Mouse (Mus musculus) forebrain, embryonic 16.5 days (tissue): ENCODE data around the gene Rcan1. TPM values are rescaled to one million over a fixed set of nuclear protein-coding genes. Genes with fewer than 3 reads are reported as not detected.

ENCODE experiments used
- ATAC-seq: fragments of 200-750 bp; cut with Nextera tagmentation; 2 replicates; pipeline ENCODE4 v1.8.0; 2017; ENCODE audit warnings: mild to moderate bottlenecking, moderate library complexity
- H3K27ac ChIP-seq: fragments of 300-500 bp; sonication (generic); 2 replicates; pipeline ENCODE4 v1.5.1; 2014; ENCODE audit warnings: low read length, control low read depth
- H3K27me3 ChIP-seq: fragments of 300-500 bp; sonication (generic); replicated peaks from 2 replicates; pipeline ENCODE4 v1.6.1; 2014; ENCODE audit warnings: low read length; ENCODE audit not compliant: control insufficient read depth, insufficient read depth
- H3K36me3 ChIP-seq: fragments of 300-500 bp; sonication (generic); 2 replicates; pipeline ENCODE4 v1.6.1; 2014; ENCODE audit not compliant: control insufficient read depth, insufficient read depth
- H3K4me1 ChIP-seq: fragments of 300-500 bp; sonication (generic); replicated peaks from 2 replicates; pipeline ENCODE4 v1.6.1; 2014; ENCODE audit warnings: low read length; ENCODE audit not compliant: control insufficient read depth, insufficient read depth
- H3K4me2 ChIP-seq: fragments of 300-500 bp; sonication (generic); 2 replicates; pipeline ENCODE4 v1.6.1; 2014; ENCODE audit warnings: mild to moderate bottlenecking, low read length, control low read depth
- H3K4me3 ChIP-seq: fragments of 300-500 bp; sonication (generic); replicated peaks from 2 replicates; pipeline ENCODE4 v1.5.1; 2014; ENCODE audit warnings: mild to moderate bottlenecking, low read length, control low read depth
- H3K9ac ChIP-seq: fragments of 300-500 bp; sonication (generic); replicated peaks from 2 replicates; pipeline ENCODE4 v1.6.1; 2014; ENCODE audit warnings: low read depth, low read length, control low read depth
- H3K9me3 ChIP-seq: fragments of 300-500 bp; sonication (generic); 2 replicates; pipeline ENCODE4 v1.6.1; 2016; ENCODE audit warnings: low read length; ENCODE audit not compliant: control insufficient read depth
- WGBS: fragments of 180-500 bp; shearing (Covaris S2); extraction: QIAGEN DNeasy Blood & Tissue Kit; methylation state at CpG from one replicate; pipeline ENCODE4 v1.1.7; 2014; 5-methylcytosine and 5-hydroxymethylcytosine counted together
- polyA plus RNA-seq: library from polyadenylated mRNA; unstranded; fragments of >200 nt; fragmentation: Nextera tagmentation; extraction: Ambion mirVana; gene quantifications from 2 replicates; pipeline ENCODE4 v1.2.1, GENCODE M21; 2015

Gene Rcan1
- polyA plus RNA-seq, 1 experiment from 2014 or later: 50.7 TPM

DNA sequence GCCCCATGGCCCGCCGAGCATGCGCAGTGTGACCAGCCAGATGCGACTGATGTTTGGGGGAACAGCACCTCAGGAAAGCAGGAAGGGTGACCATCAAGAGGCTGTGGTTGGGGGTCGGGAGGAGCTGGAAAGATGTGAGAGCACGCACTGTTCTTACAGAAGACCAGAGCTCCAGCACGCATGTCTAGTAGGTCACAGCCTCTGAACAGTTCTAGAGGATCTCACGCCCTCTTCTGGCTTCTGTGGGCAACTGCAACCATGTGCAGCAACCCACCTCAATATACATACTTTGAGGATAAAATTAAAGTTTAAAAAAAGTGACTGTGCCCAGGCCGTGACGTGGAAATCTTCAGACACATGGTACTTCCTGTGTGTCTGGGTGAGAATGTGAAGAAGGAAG is 25.3 kb downstream of the Rcan1 start:
- Histone ChIP-seq H3K4me2 (no peak overlapping the region), H3K9me3 (no peaks in the 10 kb centered on the region), H3K36me3 (no peaks in the 10 kb centered on the region), H3K27me3 (no peaks in the 10 kb centered on the region), H3K4me3 (no peak overlapping the region), H3K9ac (no peak overlapping the region), H3K27ac (no peak overlapping the region), H3K4me1 (peaks cover 3% of the 10 kb centered on the region; the same call in 1 of the 2 replicates)
- 0 out of 2 replicates have a peak, but pooled peaks have one; percentile 31 for ATAC-seq
- WGBS: 55% methylated on average over 10 of the region's 10 CpGs

DNA sequence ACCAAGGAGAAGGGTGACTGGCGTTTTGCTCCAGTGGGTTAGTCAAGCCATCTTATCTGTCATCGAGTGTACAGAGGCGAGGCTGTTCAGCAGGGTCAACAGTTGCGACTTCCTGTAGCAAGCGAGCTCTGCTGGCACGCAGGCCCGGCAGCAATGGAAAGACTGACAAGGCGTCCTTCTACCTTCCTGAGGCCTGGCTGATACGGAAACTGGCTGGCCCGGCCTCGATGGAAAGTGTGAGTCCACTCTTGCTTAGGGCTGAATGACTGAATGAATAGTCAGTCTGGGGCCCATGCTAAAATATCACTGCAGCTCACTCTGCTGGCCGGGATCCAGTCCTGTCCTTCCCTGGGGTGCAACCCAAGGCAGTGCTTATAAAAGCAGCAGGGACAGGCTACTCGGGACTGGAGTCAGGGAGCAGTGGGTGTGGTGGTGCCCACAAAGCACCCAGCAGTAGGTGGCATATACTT is 27.0 kb downstream of the Rcan1 start:
- no peak for ATAC-seq
- WGBS: 75% methylated on average over 13 of the region's 13 CpGs

GRCm38 (mm10) chr16:92442946-92443345 is 27.7 kb downstream of the Rcan1 start:
- 85% methylated on average over 4 of the region's 4 CpGs for WGBS

More for the DNA sequence above, 27.0 kb downstream of the Rcan1 start:
- H3K4me3 ChIP-seq: no peak overlapping the region
- no peak overlapping the region for H3K27ac ChIP-seq
- no peaks in the 10 kb centered on the region for H3K9me3 ChIP-seq
- H3K27me3 ChIP-seq: no peaks in the 10 kb centered on the region
- no peaks in the 10 kb centered on the region for H3K4me1 ChIP-seq
- H3K4me2 ChIP-seq: no peak overlapping the region
- H3K9ac ChIP-seq: no peak overlapping the region
- H3K36me3 ChIP-seq: no peaks in the 10 kb centered on the region

DNA sequence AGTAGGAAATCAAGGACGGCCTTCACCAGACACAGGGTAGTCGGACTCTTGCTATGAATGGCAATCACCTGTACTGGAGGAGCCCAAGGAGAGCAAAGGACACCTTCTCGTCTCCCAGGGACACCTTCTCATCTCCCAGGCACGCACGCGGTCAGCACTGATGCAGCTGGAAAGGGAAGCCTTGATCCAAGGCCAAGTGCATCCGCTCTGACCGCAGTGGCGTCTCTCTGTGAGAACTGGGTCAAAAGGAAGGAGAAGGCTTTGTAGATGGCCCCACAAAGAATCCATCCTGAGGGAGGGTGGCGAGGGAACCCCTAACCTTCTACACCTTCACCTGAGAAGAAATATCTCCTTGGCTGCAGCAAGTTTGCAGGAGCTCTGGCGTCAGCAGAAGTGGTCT is 28.5 kb downstream of the Rcan1 start:
- no peak for ATAC-seq
- H3K4me2 ChIP-seq: no peak overlapping the region
- no peak overlapping the region for H3K4me3 ChIP-seq
- H3K9ac ChIP-seq: no peak overlapping the region
- no peaks in the 10 kb centered on the region for H3K27me3 ChIP-seq
- H3K36me3 ChIP-seq: no peaks in the 10 kb centered on the region
- no peaks in the 10 kb centered on the region for H3K9me3 ChIP-seq
- 91% methylated on average over 11 of the region's 11 CpGs for WGBS
- no peaks in the 10 kb centered on the region for H3K4me1 ChIP-seq
- no peak overlapping the region for H3K27ac ChIP-seq

More at GRCm38 (mm10) chr16:92442946-92443345, 27.7 kb downstream of the Rcan1 start:
- Histone ChIP-seq H3K4me1 (no peaks in the 10 kb centered on the region), H3K36me3 (no peaks in the 10 kb centered on the region), H3K9me3 (no peaks in the 10 kb centered on the region), H3K9ac (no peak overlapping the region), H3K4me3 (no peak overlapping the region), H3K27me3 (no peaks in the 10 kb centered on the region), H3K27ac (no peak overlapping the region), H3K4me2 (no peak overlapping the region)
- ATAC-seq: no peak

DNA sequence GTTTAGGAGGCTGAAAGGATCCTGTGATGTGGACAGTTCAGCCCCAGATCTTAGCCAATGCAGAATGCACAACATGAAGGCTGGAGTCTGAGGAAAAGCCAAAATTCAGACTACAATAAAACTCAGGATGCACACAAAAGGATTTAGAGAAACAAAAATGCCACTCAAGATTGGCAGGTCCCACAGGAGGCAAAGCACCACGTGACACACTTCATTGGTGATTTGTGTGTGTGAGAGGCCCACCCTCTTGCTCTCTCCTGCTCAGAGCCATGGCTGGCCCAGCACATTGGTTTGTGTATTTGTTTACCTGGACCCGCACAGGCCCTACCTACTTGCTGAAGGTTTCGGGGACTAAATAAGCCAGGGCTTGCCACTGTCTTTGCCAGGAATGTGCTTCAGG is 29.5 kb downstream of the Rcan1 start:
- WGBS: 49% methylated on average over 3 of the region's 3 CpGs
- Histone ChIP-seq H3K27ac (no peak overlapping the region), H3K9me3 (no peaks in the 10 kb centered on the region), H3K27me3 (no peaks in the 10 kb centered on the region), H3K4me2 (no peak overlapping the region), H3K36me3 (no peaks in the 10 kb centered on the region), H3K4me1 (no peaks in the 10 kb centered on the region; the same call in 1 of the 2 replicates), H3K4me3 (no peak overlapping the region), H3K9ac (no peak overlapping the region)
- ATAC-seq: no peak

GRCm38 (mm10) chr16:92440229-92440628 is 30.4 kb downstream of the Rcan1 start:
- H3K27me3 ChIP-seq: no peaks in the 10 kb centered on the region
- 74% methylated on average over 8 of the region's 8 CpGs for WGBS
- no peaks in the 10 kb centered on the region for H3K36me3 ChIP-seq
- no peak for ATAC-seq
- no peaks in the 10 kb centered on the region for H3K9me3 ChIP-seq
- no peak overlapping the region for H3K4me2 ChIP-seq
- no peak overlapping the region for H3K4me3 ChIP-seq
- H3K9ac ChIP-seq: no peak overlapping the region
- no peaks in the 10 kb centered on the region; the same call in 1 of the 2 replicates for H3K4me1 ChIP-seq
- no peak overlapping the region for H3K27ac ChIP-seq

DNA sequence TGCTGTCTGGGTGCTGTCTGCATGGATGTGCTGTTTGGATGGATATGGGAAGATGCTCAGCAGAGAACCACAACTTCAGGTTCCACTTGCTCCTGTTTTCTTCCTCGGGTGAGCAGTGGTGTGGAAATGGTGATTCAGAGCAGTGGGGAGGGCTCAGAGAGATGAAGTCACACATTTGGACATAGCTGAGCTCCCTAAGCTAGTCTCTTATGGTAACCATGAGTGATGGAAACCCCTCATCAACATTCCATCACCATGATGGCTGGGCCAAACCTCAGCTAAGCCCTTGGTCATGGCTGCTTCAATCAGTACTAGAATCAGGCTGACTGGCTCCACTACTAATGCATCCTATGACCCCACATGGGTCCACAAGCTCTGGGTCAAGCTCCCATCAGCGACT is 30.9 kb downstream of the Rcan1 start:
- H3K9ac ChIP-seq: no peak overlapping the region
- no peaks in the 10 kb centered on the region for H3K36me3 ChIP-seq
- WGBS: 81% methylated on average over 2 of the region's 2 CpGs
- ATAC-seq: no peak
- H3K27me3 ChIP-seq: no peaks in the 10 kb centered on the region
- H3K4me1 ChIP-seq: no peaks in the 10 kb centered on the region; the same call in 1 of the 2 replicates
- H3K27ac ChIP-seq: no peak overlapping the region
- no peak overlapping the region for H3K4me2 ChIP-seq
- no peaks in the 10 kb centered on the region for H3K9me3 ChIP-seq
- no peak overlapping the region for H3K4me3 ChIP-seq

- H3K4me1 ChIP-seq: no peaks in the 10 kb centered on the region; the same call in 1 of the 2 replicates
- no peaks in the 10 kb centered on the region for H3K36me3 ChIP-seq
- H3K9ac ChIP-seq: no peak overlapping the region
- 70% methylated on average over 18 of the region's 18 CpGs for WGBS
- no peak overlapping the region for H3K4me2 ChIP-seq
- no peak overlapping the region for H3K27ac ChIP-seq
- 0 out of 2 replicates have a peak, but pooled peaks have one; percentile 20 for ATAC-seq
- no peak overlapping the region for H3K4me3 ChIP-seq
- H3K9me3 ChIP-seq: no peaks in the 10 kb centered on the region
- H3K27me3 ChIP-seq: no peaks in the 10 kb centered on the region
These were observed 35.2 kb downstream of the Rcan1 start for GRCm38 (mm10) chr16:92435431-92435985.

- no peak for ATAC-seq
- 98% methylated on average over 3 of the region's 3 CpGs for WGBS
- no peaks in the 10 kb centered on the region for H3K27me3 ChIP-seq
- H3K4me3 ChIP-seq: no peak overlapping the region
- H3K27ac ChIP-seq: no peak overlapping the region
- peaks cover 9% of the 10 kb centered on the region for H3K4me1 ChIP-seq
- no peak overlapping the region for H3K9ac ChIP-seq
- H3K36me3 ChIP-seq: no peaks in the 10 kb centered on the region
- no peak overlapping the region for H3K4me2 ChIP-seq
- H3K9me3 ChIP-seq: no peaks in the 10 kb centered on the region
These were observed 37.5 kb downstream of the Rcan1 start for GRCm38 (mm10) chr16:92433176-92433575.

- Histone ChIP-seq H3K27ac (no peak overlapping the region), H3K4me1 (peaks cover 19% of the 10 kb centered on the region), H3K36me3 (no peaks in the 10 kb centered on the region), H3K4me3 (no peak overlapping the region), H3K4me2 (no peak overlapping the region), H3K27me3 (no peaks in the 10 kb centered on the region), H3K9me3 (no peaks in the 10 kb centered on the region), H3K9ac (no peak overlapping the region)
- 94% methylated on average over 8 of the region's 8 CpGs for WGBS
- no peak for ATAC-seq
These were observed 39.9 kb downstream of the Rcan1 start for GRCm38 (mm10) chr16:92430731-92431130.
